Mouse (Mus musculus) spleen, adult 10 weeks (tissue): ENCODE results near the gene Foxi2. TPM values are rescaled to one million over a fixed set of nuclear protein-coding genes. Genes with fewer than 3 reads are reported as not detected.

Source experiments
- polyA plus RNA-seq: library from polyadenylated mRNA; stranded (reverse); fragments of 350-450 nt; fragmentation: Illumina TruSeq; extraction: RNeasy Lipid Tissue Mini Kit (QIAGEN cat#74804); gene quantifications from one replicate; pipeline ENCODE4 v1.2.3, GENCODE M21; 2015; ENCODE audit warnings: low replicate concordance; ENCODE audit not compliant: insufficient read depth

Foxi2 gene
- polyA plus RNA-seq = not detected

DNA sequence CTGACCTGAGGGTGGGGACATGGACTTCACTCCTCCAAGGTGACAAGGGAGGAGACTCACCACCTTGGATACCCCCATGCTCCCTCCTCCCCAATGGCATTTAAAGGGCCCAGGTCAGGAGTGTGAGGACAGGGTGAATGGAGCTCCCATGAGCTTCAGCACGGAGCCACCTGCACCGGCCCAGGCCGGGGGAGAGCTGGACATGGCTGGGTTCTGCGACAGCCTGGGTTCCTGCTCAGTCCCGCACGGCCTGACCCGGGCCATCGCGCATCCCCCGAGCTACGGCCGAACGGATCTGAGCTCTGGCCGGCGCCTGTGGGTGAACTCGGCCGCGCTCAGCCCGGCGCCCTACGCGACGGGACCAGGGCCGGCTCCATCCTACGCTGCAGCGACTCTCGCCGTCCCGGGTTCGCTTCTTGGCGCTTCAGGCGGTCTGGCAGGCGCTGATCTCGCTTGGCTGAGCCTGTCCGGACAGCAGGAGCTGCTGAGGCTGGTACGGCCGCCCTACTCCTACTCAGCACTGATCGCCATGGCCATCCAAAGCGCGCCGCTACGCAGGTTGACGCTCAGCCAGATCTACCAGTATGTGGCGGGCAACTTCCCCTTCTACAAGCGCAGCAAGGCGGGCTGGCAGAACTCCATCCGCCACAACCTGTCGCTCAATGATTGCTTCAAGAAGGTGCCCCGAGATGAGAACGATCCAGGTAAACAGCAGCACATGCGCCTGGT lies at the start of gene Foxi2:
TSS of gene Foxi2 (plus strand) at position 72 of the 729 bp plus-strand sequence.

Other genes with a start within 250 kb of the Foxi2 start
- not detected for gene Nps, start 151.6 kb upstream of the Foxi2 start, polyA plus RNA-seq
- gene Clrn3, start 118.3 kb downstream of the Foxi2 start, polyA plus RNA-seq = not detected
- 12.6 TPM for gene Ptpre, start 127.2 kb downstream of the Foxi2 start, polyA plus RNA-seq